Mouse (Mus musculus) left cerebral cortex, adult 2 months (tissue): ENCODE data around the gene Cd48. TPM values are rescaled to one million over a fixed set of nuclear protein-coding genes. Genes with fewer than 3 reads are reported as not detected.
A peak's percentile ranks its signal among the peaks of the same experiment; 100 is the strongest.

Experiments used
- DNase-seq, 2 experiments: peaks; one replicate each; pipeline ENCODE4 v3.0.0; 2021 to 2022; ENCODE audit warnings: low spot score in 2 of 2, mixed read lengths in 1 of 2; ENCODE audit errors: extremely low spot score in 1 of 2
- H3K27ac ChIP-seq: fragments of 200-600 bp; 2 replicates; pipeline ENCODE4 v1.8.1; 2022
- H3K4me3 ChIP-seq: fragments of 200-600 bp; 2 replicates; pipeline ENCODE4 v1.8.1; 2022
- CTCF ChIP-seq: fragments of 200-600 bp; IDR thresholded peaks from 2 replicates; pipeline ENCODE4 v1.8.1; 2022; ENCODE audit warnings: antibody characterized with exemption, mild to moderate bottlenecking, moderate library complexity
- intact Hi-C: fragments of 180-260 bp; cut with DNase I; formaldehyde crosslinking; loops from one replicate; pipeline ENCODE4 v1.15.1; 2025
- microRNA-seq, 2 experiments: library from miRNA; unstranded; fragments of <30 nt; microRNA quantifications; one replicate each; pipeline ENCODE4 v1.2.0; 2021
- total RNA-seq, 2 experiments: library from RNA; stranded (reverse); gene quantifications; 2 replicates each; pipeline ENCODE4 v1.2.3; 2021

Cd48 gene
- total RNA-seq, 2 experiments from 2014 or later = 0.38 to 0.40 TPM

DNA sequence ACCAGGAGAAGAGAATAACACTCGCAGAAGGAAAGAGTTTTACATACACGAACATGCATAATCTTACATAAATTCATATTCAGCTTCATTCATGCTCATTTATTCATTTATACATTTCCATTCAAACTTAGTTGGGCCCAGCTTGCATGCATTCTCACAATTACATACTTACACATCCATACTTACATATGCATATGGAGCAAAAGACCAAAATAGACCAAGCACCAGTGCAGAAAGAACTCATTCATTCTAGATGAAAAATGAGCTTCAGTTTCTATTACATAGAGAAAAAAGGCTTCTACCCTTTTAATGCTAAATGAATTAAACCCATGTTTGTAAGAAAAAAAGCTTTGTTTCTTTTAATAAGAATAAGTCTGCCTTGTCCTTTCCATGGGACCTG, 33.6 kb downstream of the Cd48 start:
- no peak overlapping the region; the same call in 1 of the 2 replicates for H3K27ac ChIP-seq
- intact Hi-C loops = loop anchor here (5.0 kb wide), 2 partner anchors 57 to 77 kb away; no protein-coding TSS in a partner anchor
- no peak for TF ChIP-seq CTCF
- DNase-seq = no peak
- no peak overlapping the region for H3K4me3 ChIP-seq

- H3K4me3 ChIP-seq = no peak overlapping the region
- no peak overlapping the region for H3K27ac ChIP-seq
- TF ChIP-seq CTCF = no peak
- intact Hi-C loops = loop anchor here (5.0 kb wide), 2 partner anchors 56 to 76 kb away; no protein-coding TSS in a partner anchor
- no peak for DNase-seq
These were observed 34.4 kb downstream of the Cd48 start for GRCm38 (mm10) chr1:171716232-171716631.

- TF ChIP-seq CTCF = peak; percentile 36
These were observed 49.4 kb downstream of the Cd48 start for GRCm38 (mm10) chr1:171731195-171731594.

DNA sequence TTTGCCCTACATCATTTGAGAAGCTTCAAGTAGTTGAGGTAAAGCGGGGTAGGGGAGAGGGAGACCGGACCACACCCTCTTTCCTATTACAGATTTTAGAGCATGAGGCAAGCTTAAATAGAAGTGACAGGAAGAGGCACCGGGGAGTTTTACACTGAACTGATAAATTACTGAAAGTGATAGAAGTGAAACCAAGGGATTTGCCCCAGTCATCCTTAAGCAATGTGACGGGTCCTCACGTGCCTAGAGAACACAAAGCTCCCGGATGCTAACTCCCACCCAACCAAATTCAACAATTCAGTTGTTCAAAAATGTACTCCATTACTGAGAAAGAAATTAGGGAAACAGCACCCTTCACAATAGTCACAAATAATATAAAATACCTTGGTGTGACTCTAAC, 53.1 kb downstream of the Cd48 start:
- no peak for TF ChIP-seq CTCF
- intact Hi-C loops = no loop called here
- no peak overlapping the region for H3K27ac ChIP-seq
- no peak overlapping the region for H3K4me3 ChIP-seq
- no peak for DNase-seq

More at GRCm38 (mm10) chr1:171731195-171731594, 49.4 kb downstream of the Cd48 start:
- no peak for DNase-seq
- intact Hi-C loops = no loop called here
- Histone ChIP-seq H3K4me3 (no peak overlapping the region), H3K27ac (no peak overlapping the region)

DNA sequence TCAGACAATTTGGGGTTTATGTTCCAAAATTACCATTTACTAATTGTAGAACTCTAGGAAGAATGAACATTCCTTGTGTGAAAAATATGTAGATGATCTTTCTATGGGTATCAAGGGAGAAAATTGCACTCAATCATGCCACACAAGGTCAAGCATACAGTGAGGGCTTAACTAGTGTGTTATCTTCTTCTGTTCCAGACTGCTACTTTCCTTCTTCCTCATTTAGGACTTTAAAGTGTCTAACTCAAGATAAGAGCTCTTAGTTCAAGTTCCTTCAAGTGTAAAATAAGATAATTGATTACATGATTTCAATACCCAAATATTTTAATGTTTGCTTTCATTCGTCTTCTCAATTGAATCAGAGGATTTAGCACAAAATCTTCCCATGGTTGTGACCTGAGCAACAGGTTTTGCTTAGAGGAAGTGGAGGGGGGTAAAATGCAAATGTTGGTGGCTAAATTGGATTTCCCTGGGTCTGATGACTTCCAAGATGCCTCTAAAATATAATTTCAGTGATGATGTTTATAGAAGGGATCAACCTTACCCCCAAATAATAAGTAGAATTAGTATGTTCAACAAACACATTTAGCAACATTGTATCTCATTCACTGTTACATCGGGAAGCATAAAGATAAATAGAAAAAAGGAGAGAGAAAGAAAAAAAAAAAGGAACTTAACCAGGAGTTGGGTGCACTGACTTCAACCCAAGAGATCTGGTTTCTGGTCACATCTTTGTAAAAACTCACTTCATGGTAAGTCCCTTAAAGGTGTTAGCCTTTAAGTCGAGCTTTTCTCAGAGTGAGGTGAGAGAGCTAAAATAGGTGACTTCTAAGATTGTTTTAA, 66.5 kb downstream of the Cd48 start:
- Histone ChIP-seq H3K4me3 (no peak overlapping the region), H3K27ac (no peak overlapping the region)
- intact Hi-C loops = no loop called here
- no peak for DNase-seq
- TF ChIP-seq CTCF = no peak

Small RNA genes lying within 50 kb of the gene (microRNA-seq; reads per million reads assigned to microRNA genes)
- 0 reads per million in 2 experiments for gene Mir7683

Other genes starting within 250 kb of the Cd48 start
- gene F11r, start 244.5 kb upstream of the Cd48 start, total RNA-seq = 1 to 10 TPM; 4.9 to 6.2 TPM
- 1 to 10 TPM; 4.9 to 5.4 TPM for gene Alyref2, start 178.5 kb upstream of the Cd48 start, total RNA-seq
- not detected for gene Itln1, start 146.7 kb upstream of the Cd48 start, total RNA-seq
- not detected for gene Cd244a, start 122.8 kb upstream of the Cd48 start, total RNA-seq
- gene Ly9, start 74.6 kb upstream of the Cd48 start, total RNA-seq = not detected
- gene Slamf7, start 29.0 kb upstream of the Cd48 start, total RNA-seq = under 1 TPM in 1 of 2 experiments, not detected in 1; 0.40 TPM
- gene Slamf1, start 85.1 kb downstream of the Cd48 start, total RNA-seq = under 1 TPM; 0.52 to 0.68 TPM
- 1 to 10 TPM; 1.9 to 2.1 TPM for gene Cd84, start 157.7 kb downstream of the Cd48 start, total RNA-seq
- under 1 TPM; 0.14 to 0.18 TPM for gene Gm10521, start 213.7 kb downstream of the Cd48 start, total RNA-seq
- gene Slamf6, start 235.5 kb downstream of the Cd48 start, total RNA-seq = under 1 TPM; 0.12 to 0.41 TPM